Mouse (Mus musculus) macrophage (primary cell): ENCODE data around the gene Krba1. TPM values are rescaled to one million over a fixed set of nuclear protein-coding genes. Genes with fewer than 3 reads are reported as not detected.

Experiments
- H3K27ac ChIP-seq: fragments of 350-480 bp; formaldehyde crosslinking; 2 replicates; pipeline ENCODE4 v1.9.0; 2021
- H3K36me3 ChIP-seq: fragments of 350-480 bp; formaldehyde crosslinking; 2 replicates; pipeline ENCODE4 v1.9.0; 2021; ENCODE audit errors: inconsistent target
- H3K4me3 ChIP-seq: fragments of 350-480 bp; formaldehyde crosslinking; 2 replicates; pipeline ENCODE4 v1.9.0; 2021; ENCODE audit errors: inconsistent target
- H3K79me2 ChIP-seq: fragments of 350-480 bp; formaldehyde crosslinking; 2 replicates; pipeline ENCODE4 v1.9.0; 2021; ENCODE audit errors: inconsistent target
- WGBS: methylation state at CpG from one replicate; pipeline ENCODE4 v1.1.7; 2026; ENCODE audit warnings: inconsistent platforms; ENCODE audit not compliant: missing documents; 5-methylcytosine and 5-hydroxymethylcytosine counted together
- polyA plus RNA-seq: library from polyadenylated mRNA; stranded (reverse); fragments of 250-400 nt; gene quantifications from 3 replicates; pipeline ENCODE4 v1.2.4, GENCODE M21; 2018; ENCODE audit warnings: inconsistent platforms

Gene Krba1
- polyA plus RNA-seq, 1 experiment from 2014 or later, result 0.22 TPM

- Histone ChIP-seq H3K79me2 (no peaks in the 10 kb centered on the region), H3K27ac (no peak overlapping the region), H3K36me3 (no peaks in the 10 kb centered on the region), H3K4me3 (no peak overlapping the region)
- WGBS, result 90% methylated on average over 3 of the region's 3 CpGs
These were observed 17.3 kb downstream of the Krba1 start for GRCm38 (mm10) chr6:48412662-48413061.

GRCm38 (mm10) chr6:48413081-48413480, 17.7 kb downstream of the Krba1 start:
- H3K27ac ChIP-seq, result no peak overlapping the region
- H3K79me2 ChIP-seq, result no peaks in the 10 kb centered on the region
- WGBS, result 93% methylated on average over 10 of the region's 10 CpGs
- no peak overlapping the region for H3K4me3 ChIP-seq
- no peaks in the 10 kb centered on the region for H3K36me3 ChIP-seq

GRCm38 (mm10) chr6:48414886-48415285, 19.5 kb downstream of the Krba1 start:
- Histone ChIP-seq H3K27ac (no peak overlapping the region), H3K79me2 (no peaks in the 10 kb centered on the region), H3K36me3 (no peaks in the 10 kb centered on the region), H3K4me3 (no peak overlapping the region)
- 78% methylated on average over 1 of the region's 1 CpGs for WGBS

- H3K79me2 ChIP-seq, result no peaks in the 10 kb centered on the region
- 94% methylated on average over 7 of the region's 7 CpGs for WGBS
- no peaks in the 10 kb centered on the region for H3K36me3 ChIP-seq
- no peak overlapping the region for H3K4me3 ChIP-seq
- H3K27ac ChIP-seq, result no peak overlapping the region
These were observed 20.2 kb downstream of the Krba1 start for GRCm38 (mm10) chr6:48415636-48416035.

GRCm38 (mm10) chr6:48416486-48416885, 21.1 kb downstream of the Krba1 start:
- Histone ChIP-seq H3K79me2 (no peaks in the 10 kb centered on the region), H3K4me3 (no peak overlapping the region), H3K27ac (no peak overlapping the region), H3K36me3 (no peaks in the 10 kb centered on the region)
- WGBS, result 93% methylated on average over 2 of the region's 2 CpGs

- 17% methylated on average over 2 of the region's 2 CpGs for WGBS
- H3K27ac ChIP-seq, result no peak overlapping the region
- H3K79me2 ChIP-seq, result no peaks in the 10 kb centered on the region
- no peak overlapping the region for H3K4me3 ChIP-seq
- H3K36me3 ChIP-seq, result no peaks in the 10 kb centered on the region
These were observed 25.3 kb downstream of the Krba1 start for GRCm38 (mm10) chr6:48420647-48421046.

GRCm38 (mm10) chr6:48423336-48423735, 27.9 kb downstream of the Krba1 start:
- Histone ChIP-seq H3K79me2 (no peaks in the 10 kb centered on the region), H3K27ac (no peak overlapping the region), H3K36me3 (no peaks in the 10 kb centered on the region), H3K4me3 (no peak overlapping the region)
- WGBS, result 97% methylated on average over 3 of the region's 3 CpGs

- Histone ChIP-seq H3K79me2 (no peaks in the 10 kb centered on the region), H3K36me3 (no peaks in the 10 kb centered on the region), H3K4me3 (no peak overlapping the region), H3K27ac (no peak overlapping the region)
- WGBS, result 90% methylated on average over 5 of the region's 5 CpGs
These were observed 28.7 kb downstream of the Krba1 start for GRCm38 (mm10) chr6:48424074-48424473.

- Histone ChIP-seq H3K4me3 (no peak overlapping the region), H3K36me3 (no peaks in the 10 kb centered on the region), H3K79me2 (no peaks in the 10 kb centered on the region), H3K27ac (no peak overlapping the region)
- WGBS, result 94% methylated on average over 5 of the region's 5 CpGs
These were observed 31.6 kb downstream of the Krba1 start for GRCm38 (mm10) chr6:48426956-48427355.

- WGBS, result 71% methylated on average over 4 of the region's 4 CpGs
- Histone ChIP-seq H3K4me3 (no peak overlapping the region), H3K27ac (no peak overlapping the region), H3K36me3 (no peaks in the 10 kb centered on the region), H3K79me2 (no peaks in the 10 kb centered on the region)
These were observed 33.6 kb downstream of the Krba1 start for GRCm38 (mm10) chr6:48428769-48429557.

- 88% methylated on average over 5 of the region's 5 CpGs for WGBS
- Histone ChIP-seq H3K4me3 (no peak overlapping the region), H3K36me3 (no peaks in the 10 kb centered on the region), H3K79me2 (no peaks in the 10 kb centered on the region), H3K27ac (no peak overlapping the region)
These were observed 35.4 kb downstream of the Krba1 start for GRCm38 (mm10) chr6:48430748-48431147.

GRCm38 (mm10) chr6:48432893-48433816, 37.8 kb downstream of the Krba1 start:
- H3K4me3 ChIP-seq, result no peak overlapping the region
- 54% methylated on average over 12 of the region's 12 CpGs for WGBS
- H3K79me2 ChIP-seq, result no peaks in the 10 kb centered on the region
- no peak overlapping the region for H3K27ac ChIP-seq
- no peaks in the 10 kb centered on the region for H3K36me3 ChIP-seq

GRCm38 (mm10) chr6:48434651-48435050, 39.3 kb downstream of the Krba1 start:
- H3K36me3 ChIP-seq, result peaks cover 10% of the 10 kb centered on the region; the same call in 1 of the 2 replicates
- H3K4me3 ChIP-seq, result no peak overlapping the region
- no peak overlapping the region for H3K27ac ChIP-seq
- H3K79me2 ChIP-seq, result no peaks in the 10 kb centered on the region
- WGBS, result 80% methylated on average over 6 of the region's 6 CpGs

GRCm38 (mm10) chr6:48435111-48435510, 39.7 kb downstream of the Krba1 start:
- H3K27ac ChIP-seq, result no peak overlapping the region
- WGBS, result 58% methylated on average over 3 of the region's 5 CpGs
- peaks cover 15% of the 10 kb centered on the region; the same call in 1 of the 2 replicates for H3K36me3 ChIP-seq
- no peaks in the 10 kb centered on the region for H3K79me2 ChIP-seq
- no peak overlapping the region for H3K4me3 ChIP-seq
